Mouse (Mus musculus): ENCODE results near the gene Ttll11. TPM values are rescaled to one million over a fixed set of nuclear protein-coding genes. Genes with fewer than 3 reads are reported as not detected.
A peak's percentile ranks its signal among the peaks of the same experiment; 100 is the strongest.

Ttll11 gene
- polyA plus RNA-seq, 1 experiment from 2014 or later, result 3.8 TPM

DNA sequence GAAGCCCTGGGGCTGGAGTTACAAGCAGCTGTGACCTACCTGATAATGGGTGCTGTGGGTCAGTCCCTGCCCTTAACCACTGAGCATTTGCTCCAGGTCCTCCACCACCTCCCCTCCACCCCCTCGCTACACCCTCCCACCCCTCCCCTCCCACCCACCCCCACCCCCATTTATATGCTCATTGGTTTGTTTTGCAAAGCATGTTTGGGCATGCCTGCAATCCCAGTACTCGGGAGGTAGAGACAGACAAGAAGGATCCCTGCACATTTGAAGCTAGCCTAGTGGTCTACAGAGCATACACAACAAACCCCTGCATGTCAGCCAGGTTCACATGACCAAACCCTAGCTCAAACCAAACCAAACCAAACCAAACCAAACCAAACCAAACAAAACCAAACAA, 243.7 kb downstream of the Ttll11 start:
- 87% methylated on average over 2 of the region's 2 CpGs for WGBS
- Histone ChIP-seq H3K4me3 (replicated peaks) (no peak overlapping the region), H3K4me1 (peaks cover 6% of the 10 kb centered on the region; the same call in 1 of the 2 replicates), H3K9ac (no peak overlapping the region), H3K4me2 (no peak overlapping the region), H3K9me3 (no peaks in the 10 kb centered on the region), H3K36me3 (replicated peaks) (peaks cover 8% of the 10 kb centered on the region), H3K27ac (no peak overlapping the region), H3K27me3 (no peaks in the 10 kb centered on the region)
- no peak for ATAC-seq (ENCODE audit: low FRiP score)

DNA sequence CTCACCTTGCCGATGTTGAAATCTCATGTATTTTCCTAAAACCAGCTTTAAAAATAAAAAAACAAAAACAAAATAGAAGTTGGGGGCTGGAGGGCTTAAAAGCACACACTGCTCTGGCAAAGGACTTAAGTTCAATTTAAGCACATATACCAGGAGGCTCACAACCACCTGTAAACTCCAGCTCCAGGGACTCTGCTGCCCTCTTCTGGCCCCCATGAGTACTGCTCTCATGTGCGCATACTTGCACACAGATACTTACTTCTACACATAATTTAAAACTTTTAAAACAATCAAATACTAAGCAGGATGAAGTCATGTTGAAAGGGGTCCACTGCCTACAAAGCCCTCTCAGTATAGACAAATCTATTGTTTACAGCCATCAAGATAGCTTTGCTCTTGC, 244.7 kb downstream of the Ttll11 start:
- peaks cover 7% of the 10 kb centered on the region; the same call in 1 of the 2 replicates for H3K4me1 ChIP-seq
- H3K9ac ChIP-seq, result no peak overlapping the region
- ATAC-seq (ENCODE audit: low FRiP score), result no peak
- WGBS, result 95% methylated on average over 2 of the region's 2 CpGs
- H3K9me3 ChIP-seq, result no peaks in the 10 kb centered on the region
- H3K4me2 ChIP-seq, result no peak overlapping the region
- no peak overlapping the region for H3K4me3 ChIP-seq (replicated peaks)
- peaks cover 11% of the 10 kb centered on the region for H3K36me3 ChIP-seq (replicated peaks)
- H3K27me3 ChIP-seq, result no peaks in the 10 kb centered on the region
- no peak overlapping the region for H3K27ac ChIP-seq

DNA sequence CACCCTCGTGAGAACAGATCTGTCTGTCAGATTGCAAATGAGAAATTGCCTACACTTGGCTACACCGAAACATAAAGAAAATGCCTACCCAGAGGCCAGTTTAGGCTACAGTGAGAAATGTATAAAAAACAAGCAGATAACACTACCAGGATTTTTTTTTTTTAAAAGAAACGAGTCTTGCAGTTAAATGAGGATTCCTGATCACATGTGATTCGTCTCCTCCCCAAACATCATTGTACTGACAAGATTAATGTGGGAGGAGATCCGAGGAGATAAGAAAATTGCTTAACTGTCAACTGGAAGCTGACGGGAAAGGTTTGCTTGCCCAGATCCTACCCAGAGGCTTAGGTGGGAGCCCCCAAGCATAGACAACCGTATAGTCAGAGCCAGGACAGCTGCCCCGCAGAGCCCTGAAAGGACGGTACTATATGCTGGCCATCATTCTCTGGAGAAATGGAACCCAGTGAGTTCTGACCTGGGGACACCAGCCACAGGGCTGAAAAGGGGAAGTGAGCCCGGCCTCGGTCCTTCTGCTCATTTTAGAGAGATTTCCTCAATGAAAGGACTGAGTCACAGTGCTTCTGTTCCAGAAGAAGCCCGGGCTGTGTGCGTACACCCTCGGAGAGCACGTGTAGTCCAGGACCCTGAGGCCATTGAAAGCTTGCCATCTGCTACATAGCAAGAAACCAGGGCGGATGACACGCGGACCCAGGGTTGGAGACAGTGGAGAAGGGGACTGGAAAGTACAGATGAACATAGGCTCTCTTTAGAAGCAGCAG, 247.9 kb downstream of the Ttll11 start:
- WGBS, result 80% methylated on average over 18 of the region's 18 CpGs
- Histone ChIP-seq H3K27ac (peak overlapping the region; percentile 65; the same call in 1 of the 2 replicates), H3K27me3 (no peaks in the 10 kb centered on the region), H3K36me3 (replicated peaks) (peaks cover 41% of the 10 kb centered on the region), H3K9ac (no peak overlapping the region), H3K4me1 (peaks cover 24% of the 10 kb centered on the region), H3K4me2 (no peak overlapping the region), H3K4me3 (replicated peaks) (no peak overlapping the region), H3K9me3 (no peaks in the 10 kb centered on the region)
- ATAC-seq (ENCODE audit: low FRiP score), result peak; percentile 17; the same call in 1 of the 2 replicates

DNA sequence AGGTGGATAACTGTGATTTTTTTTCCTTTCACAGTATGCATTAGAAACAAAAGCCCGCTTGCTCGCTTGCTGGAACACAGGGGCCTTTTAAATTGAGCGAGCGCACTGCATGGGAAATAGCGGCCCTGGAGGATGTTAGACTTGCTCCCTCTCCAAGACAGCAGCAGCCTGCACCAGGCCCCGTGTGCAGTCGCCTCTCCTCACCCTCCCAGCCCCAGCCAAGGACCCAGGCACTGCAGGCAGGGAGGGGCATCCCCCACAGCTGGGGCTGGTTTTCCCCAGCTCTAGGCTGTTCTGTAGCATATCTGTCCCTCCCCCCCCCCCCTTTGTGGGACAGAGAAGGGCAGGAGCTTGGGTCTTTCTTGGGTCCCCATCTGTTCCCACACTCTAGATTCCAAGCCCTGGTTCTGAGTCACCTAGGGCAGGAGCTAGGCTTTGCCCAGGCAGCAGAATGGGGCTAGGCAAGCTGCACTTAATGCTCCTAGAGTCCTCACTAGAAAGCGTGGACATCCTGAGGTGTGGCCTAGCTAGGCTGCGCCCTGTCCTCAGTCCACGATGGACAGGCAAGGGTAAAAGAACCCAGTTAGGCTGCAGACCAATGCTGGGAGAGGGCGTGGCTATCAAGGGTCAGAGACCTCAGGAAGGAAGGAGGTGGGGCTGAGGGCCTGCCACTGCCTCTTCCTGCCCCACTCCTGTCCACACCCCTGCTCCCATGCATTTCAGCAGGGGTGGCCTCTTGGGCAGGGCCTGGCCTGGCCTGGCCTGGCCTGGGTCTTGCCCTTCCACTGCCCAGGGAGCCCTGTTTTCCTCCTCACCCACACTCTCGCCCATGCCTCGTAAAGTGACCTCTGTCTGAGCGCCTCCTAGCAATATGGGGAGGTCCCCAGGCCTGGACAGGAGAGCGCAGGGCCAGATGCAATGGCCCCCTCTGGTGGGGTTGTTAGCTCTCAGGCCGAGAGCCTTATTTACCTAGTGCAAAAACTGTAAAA, 250.3 kb downstream of the Ttll11 start:
- ATAC-seq (ENCODE audit: low FRiP score), result peak; percentile 39

GRCm38 (mm10) chr2:35728633-35729032, 251.1 kb downstream of the Ttll11 start:
- no peak for ATAC-seq (ENCODE audit: low FRiP score)
- H3K9me3 ChIP-seq, result no peaks in the 10 kb centered on the region
- H3K4me2 ChIP-seq, result no peak overlapping the region
- H3K27me3 ChIP-seq, result no peaks in the 10 kb centered on the region
- WGBS, result 49% methylated on average over 5 of the region's 5 CpGs
- H3K4me3 ChIP-seq (replicated peaks), result no peak overlapping the region
- peaks cover 56% of the 10 kb centered on the region for H3K36me3 ChIP-seq (replicated peaks)
- H3K4me1 ChIP-seq, result peaks cover 24% of the 10 kb centered on the region
- H3K27ac ChIP-seq, result peak overlapping the region; percentile 19
- H3K9ac ChIP-seq, result 0 out of 2 replicates have a peak overlapping the region, but pooled peaks have one; percentile 40

More for the DNA sequence above, 250.3 kb downstream of the Ttll11 start:
- Histone ChIP-seq H3K4me3 (replicated peaks) (no peak overlapping the region), H3K9me3 (no peaks in the 10 kb centered on the region), H3K9ac (peak overlapping the region; percentile 40; the same call in 1 of the 2 replicates), H3K4me2 (no peak overlapping the region), H3K4me1 (peaks cover 24% of the 10 kb centered on the region), H3K36me3 (replicated peaks) (peaks cover 52% of the 10 kb centered on the region), H3K27me3 (no peaks in the 10 kb centered on the region), H3K27ac (peak overlapping the region; percentile 19)
- 43% methylated on average over 16 of the region's 16 CpGs for WGBS

DNA sequence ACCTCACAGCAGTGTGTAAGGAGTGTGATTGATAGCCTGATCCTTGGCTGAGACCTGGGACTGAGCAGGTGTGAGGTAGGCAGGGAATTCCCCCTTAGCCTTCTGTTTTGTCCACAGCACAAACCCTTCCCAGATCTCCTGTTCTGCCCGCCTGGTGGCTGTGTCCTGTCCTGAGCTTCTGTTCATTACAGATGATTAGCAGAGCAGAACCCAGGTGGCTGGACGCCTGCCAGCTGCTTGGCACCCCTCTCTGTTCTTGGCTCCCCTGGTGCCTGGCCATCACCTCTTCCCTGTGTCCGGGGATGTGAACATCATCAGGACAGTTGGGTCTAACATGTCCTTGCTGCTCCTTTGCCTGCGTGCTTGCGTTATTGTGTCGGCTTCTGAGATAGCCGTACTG, 256.0 kb downstream of the Ttll11 start:
- H3K4me2 ChIP-seq, result no peak overlapping the region
- peaks cover 6% of the 10 kb centered on the region for H3K4me1 ChIP-seq
- no peaks in the 10 kb centered on the region for H3K27me3 ChIP-seq
- ATAC-seq (ENCODE audit: low FRiP score), result no peak
- no peaks in the 10 kb centered on the region for H3K9me3 ChIP-seq
- H3K4me3 ChIP-seq (replicated peaks), result no peak overlapping the region
- 86% methylated on average over 7 of the region's 7 CpGs for WGBS
- no peak overlapping the region for H3K27ac ChIP-seq
- H3K36me3 ChIP-seq (replicated peaks), result peaks cover 83% of the 10 kb centered on the region
- no peak overlapping the region for H3K9ac ChIP-seq

GRCm38 (mm10) chr2:35723267-35723666, 256.4 kb downstream of the Ttll11 start:
- H3K27ac ChIP-seq, result no peak overlapping the region
- no peak for ATAC-seq (ENCODE audit: low FRiP score)
- no peaks in the 10 kb centered on the region for H3K27me3 ChIP-seq
- no peak overlapping the region for H3K9ac ChIP-seq
- H3K4me1 ChIP-seq, result peaks cover 2% of the 10 kb centered on the region; the same call in 1 of the 2 replicates
- 96% methylated on average over 6 of the region's 6 CpGs for WGBS
- no peaks in the 10 kb centered on the region for H3K9me3 ChIP-seq
- no peak overlapping the region for H3K4me2 ChIP-seq
- no peak overlapping the region for H3K4me3 ChIP-seq (replicated peaks)
- peaks cover 83% of the 10 kb centered on the region for H3K36me3 ChIP-seq (replicated peaks)

DNA sequence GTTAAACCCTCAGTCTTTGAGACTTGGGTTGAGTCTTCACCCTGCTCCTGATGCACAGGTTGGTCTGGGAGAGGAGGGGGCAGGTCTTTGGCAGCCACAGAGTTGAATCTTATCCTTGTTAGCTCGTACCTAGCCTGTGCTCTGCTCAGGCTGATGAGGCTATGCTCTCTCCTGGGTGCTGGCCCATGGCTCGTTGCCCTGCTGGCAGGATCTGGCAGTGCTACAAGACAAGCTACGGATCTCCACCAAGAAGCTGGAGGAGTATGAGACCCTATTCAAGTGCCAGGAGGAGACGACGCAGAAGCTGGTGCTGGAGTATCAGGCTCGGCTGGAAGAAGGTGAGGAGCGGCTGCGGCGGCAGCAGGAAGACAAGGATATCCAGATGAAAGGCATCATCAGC, 256.9 kb downstream of the Ttll11 start:
- H3K4me1 ChIP-seq, result no peaks in the 10 kb centered on the region
- H3K27me3 ChIP-seq, result no peaks in the 10 kb centered on the region
- peaks cover 83% of the 10 kb centered on the region for H3K36me3 ChIP-seq (replicated peaks)
- no peak overlapping the region for H3K4me3 ChIP-seq (replicated peaks)
- H3K9me3 ChIP-seq, result no peaks in the 10 kb centered on the region
- ATAC-seq (ENCODE audit: low FRiP score), result no peak
- no peak overlapping the region for H3K4me2 ChIP-seq
- no peak overlapping the region for H3K27ac ChIP-seq
- WGBS, result 93% methylated on average over 9 of the region's 9 CpGs
- no peak overlapping the region for H3K9ac ChIP-seq

- 92% methylated on average over 9 of the region's 9 CpGs for WGBS
Observed at GRCm38 (mm10) chr2:35720956-35721355, 258.8 kb downstream of the Ttll11 start.

DNA sequence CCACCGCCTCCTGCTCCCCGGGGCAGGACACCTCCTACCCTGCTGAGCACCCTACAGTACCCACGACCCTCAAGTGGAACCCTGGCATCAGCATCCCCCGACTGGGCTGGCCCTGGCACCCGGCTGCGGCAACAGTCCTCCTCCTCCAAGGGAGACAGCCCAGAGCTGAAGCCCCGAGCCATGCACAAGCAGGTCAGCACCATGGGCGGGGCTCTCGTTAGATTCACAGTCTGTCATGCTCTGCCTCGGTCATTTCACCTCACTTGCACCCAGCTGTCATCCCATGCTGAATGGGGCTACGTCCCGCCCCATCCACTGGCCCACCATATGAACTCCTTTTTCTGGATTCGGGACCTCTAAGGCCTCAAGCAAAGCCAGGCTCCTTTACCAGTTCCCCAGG, 259.2 kb downstream of the Ttll11 start:
- Histone ChIP-seq H3K9me3 (no peaks in the 10 kb centered on the region), H3K27me3 (no peaks in the 10 kb centered on the region), H3K4me1 (no peaks in the 10 kb centered on the region), H3K4me2 (no peak overlapping the region), H3K36me3 (replicated peaks) (peaks cover 83% of the 10 kb centered on the region), H3K27ac (no peak overlapping the region), H3K9ac (no peak overlapping the region), H3K4me3 (replicated peaks) (no peak overlapping the region)
- 94% methylated on average over 13 of the region's 13 CpGs for WGBS
- ATAC-seq (ENCODE audit: low FRiP score), result 0 out of 2 replicates have a peak, but pooled peaks have one; percentile 28

More at GRCm38 (mm10) chr2:35720956-35721355, 258.8 kb downstream of the Ttll11 start:
- Histone ChIP-seq H3K4me3 (replicated peaks) (no peak overlapping the region), H3K27ac (no peak overlapping the region), H3K4me1 (no peaks in the 10 kb centered on the region), H3K4me2 (no peak overlapping the region), H3K27me3 (no peaks in the 10 kb centered on the region), H3K9me3 (no peaks in the 10 kb centered on the region), H3K36me3 (replicated peaks) (peaks cover 83% of the 10 kb centered on the region), H3K9ac (no peak overlapping the region)
- no peak for ATAC-seq (ENCODE audit: low FRiP score)

DNA sequence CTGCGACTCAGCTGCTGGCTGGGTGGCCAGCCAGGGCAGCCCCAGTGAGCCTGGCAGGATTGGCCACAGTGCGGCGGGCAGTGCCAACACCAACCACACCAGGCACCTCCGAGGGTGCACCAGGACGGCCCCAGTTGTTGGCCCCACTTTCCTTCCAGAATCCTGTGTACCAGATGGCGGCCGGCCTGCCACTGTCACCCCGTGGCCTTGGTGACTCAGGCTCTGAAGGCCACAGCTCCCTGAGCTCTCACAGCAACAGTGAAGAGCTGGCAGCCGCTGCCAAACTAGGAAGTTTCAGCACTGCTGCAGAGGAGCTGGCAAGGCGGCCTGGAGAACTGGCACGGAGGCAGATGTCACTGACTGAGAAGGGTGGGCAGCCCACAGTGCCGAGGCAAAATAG, 259.6 kb downstream of the Ttll11 start:
- Histone ChIP-seq H3K4me2 (no peak overlapping the region), H3K4me1 (no peaks in the 10 kb centered on the region), H3K36me3 (replicated peaks) (peaks cover 87% of the 10 kb centered on the region), H3K27ac (no peak overlapping the region), H3K4me3 (replicated peaks) (no peak overlapping the region), H3K9ac (no peak overlapping the region), H3K27me3 (no peaks in the 10 kb centered on the region), H3K9me3 (no peaks in the 10 kb centered on the region)
- ATAC-seq (ENCODE audit: low FRiP score), result no peak
- 91% methylated on average over 12 of the region's 12 CpGs for WGBS
